Mouse (Mus musculus) cerebellum, adult 2 months (tissue): ENCODE data around the gene Gpc6.

ENCODE experiments used
- CTCF ChIP-seq: fragments of 200-500 bp; IDR thresholded peaks from 2 replicates; pipeline ENCODE4 v1.5.1; 2011; ENCODE audit warnings: low read depth, mild to moderate bottlenecking, control low read depth, low read length, moderate library complexity, borderline replicate concordance; ENCODE audit not compliant: insufficient read depth
- POLR2A ChIP-seq: fragments of 200-500 bp; IDR thresholded peaks from 2 replicates; pipeline ENCODE4 v1.6.1; 2011; ENCODE audit warnings: low read length, control low read depth, borderline replicate concordance; ENCODE audit not compliant: insufficient read depth

DNA sequence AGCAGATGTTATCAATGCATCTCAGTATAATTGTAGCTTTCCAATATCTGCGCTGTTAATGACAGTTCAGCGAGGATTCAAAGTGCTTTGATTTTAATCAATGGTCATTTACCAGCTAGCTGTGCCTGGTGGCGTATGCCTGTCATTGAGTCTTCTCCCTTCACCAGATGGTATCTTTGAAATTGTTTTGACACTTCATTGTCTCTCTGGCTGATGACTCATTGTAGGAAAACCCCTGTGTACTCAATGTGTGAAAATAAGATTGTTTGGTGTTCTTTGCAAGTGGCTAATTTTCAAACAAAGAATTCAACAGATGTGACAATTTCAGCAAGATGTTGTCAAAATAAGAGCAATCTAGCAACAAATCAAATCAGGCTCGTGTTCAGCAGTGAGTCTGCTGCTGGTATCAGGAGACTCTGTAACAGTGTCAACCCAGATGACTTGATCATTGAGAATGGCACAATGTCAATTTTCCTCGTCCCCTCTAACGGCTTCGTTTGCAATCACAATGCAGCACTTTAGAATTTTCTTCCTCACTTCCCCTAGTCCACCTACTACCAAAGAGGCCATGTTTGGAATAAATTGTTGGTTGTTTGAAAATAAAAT is 631.7 kb downstream of the Gpc6 start:
- TF ChIP-seq CTCF (no peak), POLR2A (no peak)
